17 mouse cellular contexts compared by ENCODE assay signal in genomic region chr4:81453806-81454205, GRCm38 (mm10). TPM values are rescaled to one million over a fixed set of nuclear protein-coding genes. Genes with fewer than 3 reads are reported as not detected.
"Had no signal": no experiment of that assay in that cellular context is flagged by ENCODE, and none has a peak within 500 bp of the region (broad histone marks: within the 10 kb centered on the region; RNA-seq: fewer than 3 reads in every experiment).

No protein-coding gene starts in this region.

- H3K27me3 ChIP-seq: lung, embryonic 15.5 days; midbrain, embryonic 13.5 days; midbrain, embryonic 15.5 days; neural tube, embryonic 12.5 days; stomach, embryonic 15.5 days had no signal

- H3K4me1 ChIP-seq: lung, embryonic 15.5 days; midbrain, embryonic 13.5 days; midbrain, embryonic 15.5 days; neural tube, embryonic 12.5 days; stomach, embryonic 15.5 days had no signal

- H3K9me3 ChIP-seq: lung, embryonic 15.5 days; midbrain, embryonic 15.5 days; neural tube, embryonic 12.5 days; stomach, embryonic 15.5 days had no signal

- H3K4me2 ChIP-seq: lung, embryonic 15.5 days; midbrain, embryonic 11.5 days; midbrain, embryonic 13.5 days; midbrain, embryonic 15.5 days; neural tube, embryonic 12.5 days; stomach, embryonic 15.5 days had no signal

- H3K4me3 ChIP-seq: lung, embryonic 15.5 days; midbrain, embryonic 13.5 days; midbrain, embryonic 15.5 days; neural tube, embryonic 12.5 days; stomach, embryonic 15.5 days had no signal

- H3K9ac ChIP-seq: liver, embryonic 14.5 days; lung, embryonic 15.5 days; midbrain, embryonic 13.5 days; midbrain, embryonic 15.5 days; neural tube, embryonic 12.5 days; stomach, embryonic 15.5 days had no signal

- H3K27ac ChIP-seq: liver, embryonic 14.5 days; lung, embryonic 15.5 days; midbrain, embryonic 13.5 days; midbrain, embryonic 15.5 days; neural tube, embryonic 12.5 days; stomach, embryonic 15.5 days; stomach, postnatal 0 days had no signal

- H3K36me3 ChIP-seq: lung, embryonic 15.5 days; midbrain, embryonic 13.5 days; midbrain, embryonic 15.5 days; neural tube, embryonic 12.5 days; stomach, embryonic 15.5 days had no signal

- DNase-seq: lung, adult 18-20 months; lung, postnatal 4 days; right cerebral cortex, postnatal 14 days; thymus, adult 2 months; thymus, postnatal 25 days; thymus, postnatal 4 days had no signal

- ATAC-seq: lung, postnatal 0 days; midbrain, embryonic 13.5 days; midbrain, embryonic 15.5 days had no signal

RNA-seq across cellular contexts. Expression of gene Mpdz, which starts 11.2 kb away (rescaled TPM):
- total RNA-seq: monocyte, adult 5-6 weeks; neutrophil, adult 5-6 weeks had no signal
